Mouse (Mus musculus): ENCODE measurements around the gene Avpr1a. TPM values are rescaled to one million over a fixed set of nuclear protein-coding genes. Genes with fewer than 3 reads are reported as not detected.

Avpr1a gene
- polyA plus RNA-seq (2015; fragmentation: Nextera tagmentation; extraction: Ambion mirVana), result 3.3 and 3.7 TPM in 2 replicates

- Histone ChIP-seq H3K27me3 (peaks cover 48% of the 10 kb centered on the region), H3K27ac (no peak within 1 kb of the TSS), H3K36me3 (no peaks in the 10 kb centered on the region), H3K4me2 (replicated peaks) (peak within 1 kb of the TSS; percentile 96), H3K4me3 (peak within 1 kb of the TSS; percentile 57), H3K9me3 (no peaks in the 10 kb centered on the region), H3K4me1 (peaks cover 19% of the 10 kb centered on the region), H3K9ac (peak within 1 kb of the TSS; percentile 67)
- peak; percentile 51 for ATAC-seq (ENCODE audit: low FRiP score, low read depth)
- 3% methylated on average over 34 of the region's 34 CpGs for WGBS
Observed at GRCm38 (mm10) chr10:122447861-122448716, at the start of gene Avpr1a. Gene Avpr1a (plus strand): TSS chr10:122448499.

DNA sequence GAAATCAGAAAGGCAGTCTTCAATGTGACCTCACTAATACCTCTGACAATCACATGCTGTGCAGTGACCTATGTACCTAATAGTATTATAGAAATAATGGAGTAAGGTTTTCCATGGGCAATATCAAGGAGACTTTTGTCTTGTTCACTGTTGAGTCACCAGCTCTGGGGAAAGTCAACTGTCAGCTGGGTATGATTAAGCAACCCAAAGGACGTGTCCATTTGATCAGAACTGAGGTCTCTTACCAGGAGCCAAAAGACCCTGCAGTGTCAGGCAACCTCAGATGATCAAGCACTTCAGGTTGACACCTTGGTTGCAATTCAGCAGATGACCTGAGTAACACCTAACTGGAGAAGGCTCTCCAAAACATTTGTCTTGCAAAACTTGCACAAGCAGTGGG, 46.0 kb upstream of the Avpr1a start:
- Histone ChIP-seq H3K4me2 (replicated peaks) (no peak overlapping the region), H3K27me3 (no peaks in the 10 kb centered on the region), H3K9me3 (no peaks in the 10 kb centered on the region), H3K4me1 (no peaks in the 10 kb centered on the region), H3K4me3 (no peak overlapping the region), H3K27ac (no peak overlapping the region), H3K9ac (no peak overlapping the region), H3K36me3 (no peaks in the 10 kb centered on the region)
- WGBS, result 50% methylated on average over 1 of the region's 1 CpGs
- ATAC-seq (ENCODE audit: low FRiP score, low read depth), result no peak

GRCm38 (mm10) chr10:122406333-122406732, 42.0 kb upstream of the Avpr1a start:
- 29% methylated on average over 6 of the region's 6 CpGs for WGBS
- H3K9ac ChIP-seq, result no peak overlapping the region
- ATAC-seq (ENCODE audit: low FRiP score, low read depth), result no peak

GRCm38 (mm10) chr10:122408697-122409409, 39.4 kb upstream of the Avpr1a start:
- Histone ChIP-seq H3K9me3 (no peaks in the 10 kb centered on the region), H3K36me3 (no peaks in the 10 kb centered on the region), H3K4me3 (no peak overlapping the region), H3K27me3 (no peaks in the 10 kb centered on the region), H3K27ac (no peak overlapping the region), H3K4me2 (replicated peaks) (no peak overlapping the region), H3K4me1 (no peaks in the 10 kb centered on the region), H3K9ac (no peak overlapping the region)
- 80% methylated on average over 7 of the region's 7 CpGs for WGBS
- ATAC-seq (ENCODE audit: low FRiP score, low read depth), result no peak

More at GRCm38 (mm10) chr10:122406333-122406732, 42.0 kb upstream of the Avpr1a start:
- no peaks in the 10 kb centered on the region for H3K4me1 ChIP-seq
- no peak overlapping the region for H3K4me3 ChIP-seq
- H3K36me3 ChIP-seq, result no peaks in the 10 kb centered on the region
- no peak overlapping the region for H3K4me2 ChIP-seq (replicated peaks)
- H3K27me3 ChIP-seq, result no peaks in the 10 kb centered on the region
- no peaks in the 10 kb centered on the region for H3K9me3 ChIP-seq
- H3K27ac ChIP-seq, result no peak overlapping the region

GRCm38 (mm10) chr10:122410791-122411190, 37.5 kb upstream of the Avpr1a start:
- no peaks in the 10 kb centered on the region for H3K4me1 ChIP-seq
- H3K9ac ChIP-seq, result no peak overlapping the region
- no peaks in the 10 kb centered on the region for H3K27me3 ChIP-seq
- H3K36me3 ChIP-seq, result no peaks in the 10 kb centered on the region
- 23% methylated on average over 2 of the region's 2 CpGs for WGBS
- no peaks in the 10 kb centered on the region for H3K9me3 ChIP-seq
- H3K4me3 ChIP-seq, result no peak overlapping the region
- no peak for ATAC-seq (ENCODE audit: low FRiP score, low read depth)
- no peak overlapping the region for H3K4me2 ChIP-seq (replicated peaks)
- H3K27ac ChIP-seq, result no peak overlapping the region

GRCm38 (mm10) chr10:122432690-122433089, 15.6 kb upstream of the Avpr1a start:
- Histone ChIP-seq H3K9ac (no peak overlapping the region), H3K9me3 (no peaks in the 10 kb centered on the region), H3K27me3 (no peaks in the 10 kb centered on the region), H3K27ac (no peak overlapping the region), H3K4me3 (no peak overlapping the region), H3K4me2 (replicated peaks) (no peak overlapping the region), H3K36me3 (no peaks in the 10 kb centered on the region), H3K4me1 (no peaks in the 10 kb centered on the region)
- WGBS, result 52% methylated on average over 4 of the region's 4 CpGs
- ATAC-seq (ENCODE audit: low FRiP score, low read depth), result no peak

DNA sequence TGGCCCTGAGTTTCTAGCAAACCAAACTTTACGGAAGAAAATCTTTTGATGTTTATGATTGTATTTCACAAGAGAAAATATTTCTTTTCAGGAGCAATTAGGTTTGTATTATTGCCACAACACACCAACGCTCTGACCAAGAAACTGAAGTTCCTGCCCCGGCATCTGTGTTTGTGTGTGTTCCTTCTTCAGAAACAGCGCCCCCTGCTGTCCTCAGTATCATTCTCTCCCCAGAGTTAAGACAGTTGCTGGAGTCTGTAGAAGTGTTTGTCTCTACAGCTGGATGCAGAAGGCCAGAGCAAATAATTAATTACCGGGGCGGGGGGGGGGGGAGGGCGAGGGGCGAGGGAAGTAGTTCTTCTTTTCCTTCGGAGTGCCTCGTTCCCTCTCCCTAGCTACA, 1.0 kb upstream of the Avpr1a start:
- no peak overlapping the region for H3K27ac ChIP-seq
- peaks cover 47% of the 10 kb centered on the region for H3K27me3 ChIP-seq
- ATAC-seq (ENCODE audit: low FRiP score, low read depth), result 0 out of 2 replicates have a peak, but pooled peaks have one; percentile 55
- H3K4me1 ChIP-seq, result peaks cover 19% of the 10 kb centered on the region
- H3K36me3 ChIP-seq, result no peaks in the 10 kb centered on the region
- H3K9me3 ChIP-seq, result no peaks in the 10 kb centered on the region
- WGBS, result 32% methylated on average over 6 of the region's 10 CpGs
- H3K9ac ChIP-seq, result no peak overlapping the region
- H3K4me3 ChIP-seq, result no peak overlapping the region
- peak overlapping the region; percentile 96; the same call in 1 of the 2 replicates for H3K4me2 ChIP-seq (replicated peaks)

- peak overlapping the region; percentile 96 for H3K4me2 ChIP-seq (replicated peaks)
- H3K9ac ChIP-seq, result peak overlapping the region; percentile 67
- ATAC-seq (ENCODE audit: low FRiP score, low read depth), result peak; percentile 60
- peaks cover 48% of the 10 kb centered on the region for H3K27me3 ChIP-seq
- no peaks in the 10 kb centered on the region for H3K9me3 ChIP-seq
- no peaks in the 10 kb centered on the region for H3K36me3 ChIP-seq
- H3K4me3 ChIP-seq, result peak overlapping the region; percentile 57
- peaks cover 19% of the 10 kb centered on the region for H3K4me1 ChIP-seq
- WGBS, result 2% methylated on average over 70 of the region's 70 CpGs
- H3K27ac ChIP-seq, result no peak overlapping the region
Observed at GRCm38 (mm10) chr10:122448717-122449611, 665 bp downstream of the Avpr1a start.

DNA sequence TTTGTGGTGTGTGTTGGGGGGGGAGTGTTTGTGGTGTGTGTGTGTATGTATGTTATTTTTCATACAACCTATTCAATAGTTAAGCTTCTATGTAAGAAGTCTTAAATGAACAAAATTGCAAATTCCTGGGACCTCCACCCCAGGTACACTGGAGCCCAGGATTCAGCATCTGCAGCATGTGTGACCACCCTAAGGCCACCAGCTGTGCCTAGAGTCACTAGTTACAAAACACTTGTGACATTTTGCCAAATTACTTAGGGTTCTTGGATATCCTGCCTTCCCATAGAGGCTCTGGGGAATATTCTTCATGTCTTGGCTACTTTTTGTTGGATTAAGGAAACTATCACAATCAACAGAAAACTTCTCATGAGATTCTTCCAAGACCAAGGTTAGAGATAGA, 1.6 kb downstream of the Avpr1a start:
- Histone ChIP-seq H3K4me2 (replicated peaks) (peak overlapping the region; percentile 96), H3K36me3 (no peaks in the 10 kb centered on the region), H3K9ac (no peak overlapping the region), H3K27ac (no peak overlapping the region), H3K4me1 (peaks cover 19% of the 10 kb centered on the region), H3K4me3 (peak overlapping the region; percentile 57), H3K9me3 (no peaks in the 10 kb centered on the region), H3K27me3 (peaks cover 48% of the 10 kb centered on the region)
- ATAC-seq (ENCODE audit: low FRiP score, low read depth), result no peak

- Histone ChIP-seq H3K4me3 (no peak overlapping the region), H3K27me3 (peaks cover 29% of the 10 kb centered on the region), H3K4me1 (peaks cover 10% of the 10 kb centered on the region), H3K4me2 (replicated peaks) (no peak overlapping the region), H3K9ac (no peak overlapping the region), H3K36me3 (no peaks in the 10 kb centered on the region), H3K27ac (no peak overlapping the region), H3K9me3 (no peaks in the 10 kb centered on the region)
- 82% methylated on average over 3 of the region's 3 CpGs for WGBS
- no peak for ATAC-seq (ENCODE audit: low FRiP score, low read depth)
Observed at GRCm38 (mm10) chr10:122453466-122453865, 5.2 kb downstream of the Avpr1a start.

DNA sequence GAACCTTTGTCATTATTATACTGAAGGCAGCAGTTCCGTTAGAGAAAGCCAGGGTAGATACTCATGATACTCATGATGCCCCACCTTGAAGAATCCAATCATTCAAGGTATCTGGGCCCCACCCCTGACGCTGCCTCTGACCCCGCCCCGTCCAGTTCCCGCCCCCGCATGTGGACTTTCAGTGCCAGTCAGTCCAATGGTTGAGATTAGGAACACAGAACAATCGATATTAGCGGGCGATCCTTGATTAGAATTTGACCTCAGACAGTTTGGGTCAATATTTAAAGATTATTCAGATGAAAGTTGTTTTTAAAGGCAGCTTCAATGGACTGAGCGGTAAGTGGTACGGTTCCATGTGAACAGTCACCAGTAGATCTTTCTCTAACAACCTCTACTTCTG, 7.5 kb downstream of the Avpr1a start:
- WGBS, result 90% methylated on average over 11 of the region's 11 CpGs
- no peak for ATAC-seq (ENCODE audit: low FRiP score, low read depth)
- Histone ChIP-seq H3K4me2 (replicated peaks) (no peak overlapping the region), H3K36me3 (no peaks in the 10 kb centered on the region), H3K9ac (no peak overlapping the region), H3K4me3 (no peak overlapping the region), H3K9me3 (no peaks in the 10 kb centered on the region), H3K27me3 (peaks cover 9% of the 10 kb centered on the region), H3K27ac (no peak overlapping the region), H3K4me1 (0 out of 2 replicates have a peak, but pooled peaks cover 2% of the 10 kb centered on the region)
